Mouse (Mus musculus): ENCODE data around the gene Creb3l2. TPM values are rescaled to one million over a fixed set of nuclear protein-coding genes. Genes with fewer than 3 reads are reported as not detected.

Gene Creb3l2
- polyA plus RNA-seq (2015; fragmentation: Nextera tagmentation; extraction: Ambion mirVana) = 3.0 and 3.8 TPM in 2 replicates

- H3K4me3 ChIP-seq (replicated peaks) = peak within 1 kb of the TSS; percentile 77
- peak within 1 kb of the TSS; percentile 56 for H3K27ac ChIP-seq (replicated peaks)
- no peaks in the 10 kb centered on the region for H3K36me3 ChIP-seq (replicated peaks)
- WGBS (ENCODE audit: insufficient replicate concordance) = under 1% methylated on average over 33 of the region's 33 CpGs
- H3K4me1 ChIP-seq (replicated peaks) = peaks cover 26% of the 10 kb centered on the region
- peak within 1 kb of the TSS; percentile 86 for H3K4me2 ChIP-seq
- no peaks in the 10 kb centered on the region for H3K9me3 ChIP-seq (replicated peaks)
- peak within 1 kb of the TSS; percentile 63 for H3K9ac ChIP-seq
- no peaks in the 10 kb centered on the region for H3K27me3 ChIP-seq
- ATAC-seq (ENCODE audit: insufficient read depth) = peak; percentile 99
These were observed at the start of gene Creb3l2 for GRCm38 (mm10) chr6:37442041-37442667. Gene Creb3l2 (minus strand): TSS chr6:37442146.

GRCm38 (mm10) chr6:37486502-37486901, 44.6 kb upstream of the Creb3l2 start:
- no peak for ATAC-seq (ENCODE audit: insufficient read depth)
- no peak overlapping the region for H3K4me2 ChIP-seq
- WGBS (ENCODE audit: insufficient replicate concordance) = 53% methylated on average over 4 of the region's 4 CpGs
- no peak overlapping the region for H3K27ac ChIP-seq (replicated peaks)
- no peak overlapping the region for H3K4me3 ChIP-seq (replicated peaks)
- H3K9me3 ChIP-seq (replicated peaks) = no peaks in the 10 kb centered on the region
- no peaks in the 10 kb centered on the region for H3K36me3 ChIP-seq (replicated peaks)
- no peaks in the 10 kb centered on the region for H3K27me3 ChIP-seq
- no peak overlapping the region for H3K9ac ChIP-seq
- H3K4me1 ChIP-seq (replicated peaks) = peaks cover 5% of the 10 kb centered on the region; the same call in 1 of the 2 replicates

- Histone ChIP-seq H3K4me3 (replicated peaks) (no peak overlapping the region), H3K9me3 (replicated peaks) (no peaks in the 10 kb centered on the region), H3K27ac (replicated peaks) (no peak overlapping the region), H3K27me3 (no peaks in the 10 kb centered on the region), H3K4me1 (replicated peaks) (peaks cover 5% of the 10 kb centered on the region; the same call in 1 of the 2 replicates), H3K9ac (no peak overlapping the region), H3K4me2 (no peak overlapping the region), H3K36me3 (replicated peaks) (no peaks in the 10 kb centered on the region)
- 44% methylated on average over 1 of the region's 1 CpGs for WGBS (ENCODE audit: insufficient replicate concordance)
- no peak for ATAC-seq (ENCODE audit: insufficient read depth)
These were observed 42.7 kb upstream of the Creb3l2 start for GRCm38 (mm10) chr6:37484588-37485070.

- H3K36me3 ChIP-seq (replicated peaks) = no peaks in the 10 kb centered on the region
- H3K4me1 ChIP-seq (replicated peaks) = peaks cover 9% of the 10 kb centered on the region; the same call in 1 of the 2 replicates
- H3K27ac ChIP-seq (replicated peaks) = no peak overlapping the region
- 0 out of 2 replicates have a peak overlapping the region, but pooled peaks have one; percentile 7 for H3K4me2 ChIP-seq
- no peaks in the 10 kb centered on the region for H3K27me3 ChIP-seq
- WGBS (ENCODE audit: insufficient replicate concordance) = 14% methylated on average over 5 of the region's 5 CpGs
- H3K9me3 ChIP-seq (replicated peaks) = no peaks in the 10 kb centered on the region
- no peak overlapping the region for H3K9ac ChIP-seq
- ATAC-seq (ENCODE audit: insufficient read depth) = no peak
- H3K4me3 ChIP-seq (replicated peaks) = no peak overlapping the region
These were observed 41.3 kb upstream of the Creb3l2 start for GRCm38 (mm10) chr6:37483262-37483661.

GRCm38 (mm10) chr6:37481147-37481546, 39.2 kb upstream of the Creb3l2 start:
- H3K27ac ChIP-seq (replicated peaks) = no peak overlapping the region
- peaks cover 10% of the 10 kb centered on the region; the same call in 1 of the 2 replicates for H3K4me1 ChIP-seq (replicated peaks)
- H3K4me2 ChIP-seq = no peak overlapping the region
- 64% methylated on average over 3 of the region's 3 CpGs for WGBS (ENCODE audit: insufficient replicate concordance)
- no peaks in the 10 kb centered on the region for H3K9me3 ChIP-seq (replicated peaks)
- no peaks in the 10 kb centered on the region for H3K27me3 ChIP-seq
- H3K4me3 ChIP-seq (replicated peaks) = no peak overlapping the region
- H3K36me3 ChIP-seq (replicated peaks) = no peaks in the 10 kb centered on the region
- no peak overlapping the region for H3K9ac ChIP-seq
- ATAC-seq (ENCODE audit: insufficient read depth) = no peak

GRCm38 (mm10) chr6:37480008-37480407, 38.1 kb upstream of the Creb3l2 start:
- no peaks in the 10 kb centered on the region for H3K27me3 ChIP-seq
- H3K4me2 ChIP-seq = no peak overlapping the region
- no peak overlapping the region for H3K27ac ChIP-seq (replicated peaks)
- H3K4me1 ChIP-seq (replicated peaks) = peaks cover 10% of the 10 kb centered on the region; the same call in 1 of the 2 replicates
- ATAC-seq (ENCODE audit: insufficient read depth) = no peak
- H3K9me3 ChIP-seq (replicated peaks) = no peaks in the 10 kb centered on the region
- H3K9ac ChIP-seq = no peak overlapping the region
- no peak overlapping the region for H3K4me3 ChIP-seq (replicated peaks)
- no peaks in the 10 kb centered on the region for H3K36me3 ChIP-seq (replicated peaks)

- Histone ChIP-seq H3K4me1 (replicated peaks) (peaks cover 10% of the 10 kb centered on the region; the same call in 1 of the 2 replicates), H3K4me3 (replicated peaks) (no peak overlapping the region), H3K9ac (no peak overlapping the region), H3K9me3 (replicated peaks) (no peaks in the 10 kb centered on the region), H3K27ac (replicated peaks) (no peak overlapping the region), H3K4me2 (no peak overlapping the region), H3K27me3 (no peaks in the 10 kb centered on the region), H3K36me3 (replicated peaks) (no peaks in the 10 kb centered on the region)
- 76% methylated on average over 2 of the region's 2 CpGs for WGBS (ENCODE audit: insufficient replicate concordance)
- ATAC-seq (ENCODE audit: insufficient read depth) = no peak
These were observed 36.5 kb upstream of the Creb3l2 start for GRCm38 (mm10) chr6:37478481-37478880.

- no peak overlapping the region for H3K9ac ChIP-seq
- no peaks in the 10 kb centered on the region for H3K9me3 ChIP-seq (replicated peaks)
- no peaks in the 10 kb centered on the region for H3K36me3 ChIP-seq (replicated peaks)
- 76% methylated on average over 4 of the region's 4 CpGs for WGBS (ENCODE audit: insufficient replicate concordance)
- H3K4me2 ChIP-seq = no peak overlapping the region
- no peak overlapping the region for H3K27ac ChIP-seq (replicated peaks)
- H3K27me3 ChIP-seq = no peaks in the 10 kb centered on the region
- H3K4me1 ChIP-seq (replicated peaks) = peaks cover 5% of the 10 kb centered on the region; the same call in 1 of the 2 replicates
- ATAC-seq (ENCODE audit: insufficient read depth) = peak; percentile 37; the same call in 1 of the 2 replicates
- H3K4me3 ChIP-seq (replicated peaks) = no peak overlapping the region
These were observed 31.9 kb upstream of the Creb3l2 start for GRCm38 (mm10) chr6:37473674-37474342.

- no peaks in the 10 kb centered on the region for H3K36me3 ChIP-seq (replicated peaks)
- ATAC-seq (ENCODE audit: insufficient read depth) = no peak
- WGBS (ENCODE audit: insufficient replicate concordance) = 55% methylated on average over 4 of the region's 4 CpGs
- H3K27ac ChIP-seq (replicated peaks) = no peak overlapping the region
- no peak overlapping the region for H3K4me3 ChIP-seq (replicated peaks)
- H3K4me2 ChIP-seq = no peak overlapping the region
- no peaks in the 10 kb centered on the region for H3K9me3 ChIP-seq (replicated peaks)
- no peaks in the 10 kb centered on the region for H3K27me3 ChIP-seq
- no peaks in the 10 kb centered on the region for H3K4me1 ChIP-seq (replicated peaks)
- H3K9ac ChIP-seq = no peak overlapping the region
These were observed 28.3 kb upstream of the Creb3l2 start for GRCm38 (mm10) chr6:37470216-37470615.

- Histone ChIP-seq H3K27me3 (no peaks in the 10 kb centered on the region), H3K27ac (replicated peaks) (no peak overlapping the region), H3K36me3 (replicated peaks) (no peaks in the 10 kb centered on the region), H3K9me3 (replicated peaks) (no peaks in the 10 kb centered on the region), H3K9ac (no peak overlapping the region), H3K4me1 (replicated peaks) (peaks cover 7% of the 10 kb centered on the region), H3K4me3 (replicated peaks) (no peak overlapping the region), H3K4me2 (no peak overlapping the region)
- WGBS (ENCODE audit: insufficient replicate concordance) = 61% methylated on average over 5 of the region's 5 CpGs
- no peak for ATAC-seq (ENCODE audit: insufficient read depth)
These were observed 23.9 kb upstream of the Creb3l2 start for GRCm38 (mm10) chr6:37465847-37466246.

GRCm38 (mm10) chr6:37465356-37465755, 23.4 kb upstream of the Creb3l2 start:
- Histone ChIP-seq H3K9me3 (replicated peaks) (no peaks in the 10 kb centered on the region), H3K4me3 (replicated peaks) (no peak overlapping the region), H3K9ac (no peak overlapping the region), H3K36me3 (replicated peaks) (no peaks in the 10 kb centered on the region), H3K27ac (replicated peaks) (no peak overlapping the region), H3K4me2 (no peak overlapping the region), H3K27me3 (no peaks in the 10 kb centered on the region), H3K4me1 (replicated peaks) (peaks cover 7% of the 10 kb centered on the region)
- no peak for ATAC-seq (ENCODE audit: insufficient read depth)

All from liver, embryonic 15.5 days (tissue).